In the genomic region with DNA sequence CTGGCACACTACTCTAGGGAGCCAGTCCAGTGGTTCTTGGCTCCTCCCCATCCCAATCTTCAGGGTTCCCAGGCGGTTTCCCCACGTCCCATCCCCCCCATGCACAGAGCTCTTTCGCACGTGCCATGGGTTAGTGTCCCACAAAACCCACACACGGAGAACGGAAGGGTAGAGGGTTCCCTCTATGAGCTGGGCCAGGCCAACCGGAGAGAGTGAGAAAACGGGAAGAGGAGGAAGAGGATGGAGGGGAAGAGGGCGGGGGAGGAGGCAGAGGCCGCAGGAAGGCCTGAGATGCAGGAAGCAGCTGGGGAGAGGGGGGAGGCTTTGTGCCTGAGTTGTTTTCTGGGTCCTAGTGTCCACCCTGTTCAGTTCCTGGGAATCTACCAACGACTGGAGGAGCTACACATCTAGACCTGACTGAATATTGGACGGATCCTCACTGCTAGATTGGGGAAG, we compare ENCODE assay signal across 8 mouse cellular contexts. TPM values are rescaled to one million over a fixed set of nuclear protein-coding genes. Genes with fewer than 3 reads are reported as not detected.
DNase-seq lines count a peak whose midpoint lies in the region; ATAC-seq and TF ChIP-seq lines count a peak whose summit lies in the region.

No protein-coding gene starts in this region.

- H3K27ac ChIP-seq in ES-E14 (ENCODE audit: insufficient read depth, low read depth, low read length, poor library complexity, severe bottlenecking), result peak overlapping the region; percentile 82
- peak overlapping the region; percentile 85 for H3K27ac ChIP-seq in forebrain, embryonic 11.5 days (ENCODE audit: low read depth, low read length)
- H3K27ac ChIP-seq in heart, postnatal 0 days (ENCODE audit: low read depth), result peak overlapping the region; percentile 91
- H3K27ac ChIP-seq in liver, embryonic 16.5 days (ENCODE audit: low read length), result peak overlapping the region; percentile 66
- H3K27ac ChIP-seq in neural tube, embryonic 12.5 days, result peak overlapping the region; percentile 33
- H3K27ac ChIP-seq in testis, adult 2 months (ENCODE audit: control insufficient read depth, insufficient read depth, low read depth, low read length), result peak overlapping the region; percentile 86

- in situ Hi-C loops in ES-E14 (cut with MboI; ENCODE audit: low sequenced_read_pairs in 2 of 2, unreplicated experiment in 2 of 2), result no loop called here

- no peaks in the 10 kb centered on the region for H3K9me3 ChIP-seq in ES-E14 (ENCODE audit: control insufficient read depth, insufficient read depth, low read depth, low read length)
- H3K9me3 ChIP-seq in forebrain, embryonic 11.5 days (ENCODE audit: control insufficient read depth, low read length), result no peaks in the 10 kb centered on the region
- no peaks in the 10 kb centered on the region for H3K9me3 ChIP-seq in heart, postnatal 0 days (replicated peaks; ENCODE audit: control insufficient read depth, low read length)
- no peaks in the 10 kb centered on the region for H3K9me3 ChIP-seq in liver, embryonic 16.5 days (replicated peaks; ENCODE audit: control insufficient read depth, low read length)
- H3K9me3 ChIP-seq in neural tube, embryonic 12.5 days, result no peaks in the 10 kb centered on the region

- no peak for TF ChIP-seq CTCF in heart, postnatal 0 days (IDR thresholded peaks at IDR 0.05; ENCODE audit: low read depth)
- no peak for TF ChIP-seq CTCF in testis, adult 2 months (IDR thresholded peaks at IDR 0.05; ENCODE audit: control insufficient read depth, insufficient read depth, insufficient replicate concordance, low read depth, low read length)

- DNase-seq in ES-E14 (ENCODE audit: low read depth, low spot score), result peak; percentile 75
- DNase-seq in c-Kit-positive CD71-positive TER-119-negative erythroid progenitor cells, embryonic 14.5 days (ENCODE audit: low read depth), result peak; percentile 84
- peak; percentile 89 for DNase-seq in forebrain, embryonic 11.5 days (ENCODE audit: low spot score)
- peak; percentile 94 for DNase-seq in heart, postnatal 0 days (ENCODE audit: low spot score)
- DNase-seq in kidney, postnatal 25 days, result peak; percentile 91 to 92

- under 1% methylated on average over 12 of the region's 12 CpGs for WGBS in forebrain, embryonic 11.5 days
- 2% methylated on average over 12 of the region's 12 CpGs for whole genome bisulfite sequencing in heart, postnatal 0 days
- WGBS in liver, embryonic 16.5 days (ENCODE audit: insufficient replicate concordance), result 0% methylated on average over 12 of the region's 12 CpGs
- WGBS in neural tube, embryonic 12.5 days, result under 1% methylated on average over 12 of the region's 12 CpGs

- H3K36me3 ChIP-seq in ES-E14 (ENCODE audit: control insufficient read depth, insufficient read depth, low read length, poor library complexity, severe bottlenecking), result no peaks in the 10 kb centered on the region; the same call in 1 of the 2 replicates
- H3K36me3 ChIP-seq in forebrain, embryonic 11.5 days (ENCODE audit: control insufficient read depth, insufficient read depth, low read length), result no peaks in the 10 kb centered on the region
- no peaks in the 10 kb centered on the region for H3K36me3 ChIP-seq in heart, postnatal 0 days (replicated peaks; ENCODE audit: control insufficient read depth, insufficient read depth, low read length)
- no peaks in the 10 kb centered on the region for H3K36me3 ChIP-seq in liver, embryonic 16.5 days (ENCODE audit: control insufficient read depth, insufficient read depth)
- H3K36me3 ChIP-seq in neural tube, embryonic 12.5 days, result peaks cover 2% of the 10 kb centered on the region; the same call in 1 of the 2 replicates
- H3K36me3 ChIP-seq in testis, adult 2 months (ENCODE audit: control insufficient read depth, insufficient read depth, low read length), result no peaks in the 10 kb centered on the region

- peaks cover 3 to 39% of the 10 kb centered on the region in 2 experiments; a peak in 3 of 4 replicates for H3K4me1 ChIP-seq in ES-E14 (ENCODE audit: control insufficient read depth in 2 of 2, insufficient read depth in 2 of 2, low read length in 2 of 2, poor library complexity in 1 of 2)
- peaks cover 20% of the 10 kb centered on the region for H3K4me1 ChIP-seq in forebrain, embryonic 11.5 days (replicated peaks; ENCODE audit: control insufficient read depth, insufficient read depth, low read length)
- H3K4me1 ChIP-seq in heart, postnatal 0 days (ENCODE audit: control insufficient read depth, insufficient read depth), result peaks cover 41% of the 10 kb centered on the region
- H3K4me1 ChIP-seq in liver, embryonic 16.5 days (ENCODE audit: control insufficient read depth, low read depth, low read length), result peaks cover 74% of the 10 kb centered on the region
- H3K4me1 ChIP-seq in neural tube, embryonic 12.5 days, result peaks cover 44% of the 10 kb centered on the region
- peaks cover 40% of the 10 kb centered on the region for H3K4me1 ChIP-seq in testis, adult 2 months (ENCODE audit: control insufficient read depth, insufficient read depth, low read length)

- peak overlapping the region; percentile 84 for H3K9ac ChIP-seq in ES-E14 (ENCODE audit: insufficient read depth, low read depth, low read length, poor library complexity, severe bottlenecking)
- peak overlapping the region; percentile 83 for H3K9ac ChIP-seq in forebrain, embryonic 11.5 days (ENCODE audit: low read length)
- H3K9ac ChIP-seq in heart, postnatal 0 days (replicated peaks; ENCODE audit: low read depth, low read length), result peak overlapping the region; percentile 52
- H3K9ac ChIP-seq in liver, embryonic 16.5 days (ENCODE audit: low read depth, low read length), result peak overlapping the region; percentile 87
- peak overlapping the region; percentile 62 for H3K9ac ChIP-seq in neural tube, embryonic 12.5 days

- peak; percentile 70 for ATAC-seq in forebrain, embryonic 11.5 days (replicated peaks; ENCODE audit: low FRiP score)
- ATAC-seq in heart, postnatal 0 days (ENCODE audit: insufficient read depth, low read depth), result peak; percentile 57
- peak; percentile 46 for ATAC-seq in liver, embryonic 16.5 days (ENCODE audit: low read depth)
- peak; percentile 60 for ATAC-seq in neural tube, embryonic 12.5 days (ENCODE audit: low FRiP score, low read depth)

- no peak for TF ChIP-seq POLR2A in testis, adult 2 months (IDR thresholded peaks at IDR 0.05; ENCODE audit: control insufficient read depth, low read depth, low read length)

- no peaks in the 10 kb centered on the region for H3K27me3 ChIP-seq in forebrain, embryonic 11.5 days (ENCODE audit: control insufficient read depth, insufficient read depth, low read length)
- H3K27me3 ChIP-seq in heart, postnatal 0 days (ENCODE audit: control insufficient read depth, insufficient read depth, low read length), result no peaks in the 10 kb centered on the region
- H3K27me3 ChIP-seq in liver, embryonic 16.5 days (ENCODE audit: control insufficient read depth, insufficient read depth, low read depth, low read length), result no peaks in the 10 kb centered on the region
- H3K27me3 ChIP-seq in neural tube, embryonic 12.5 days (replicated peaks), result no peaks in the 10 kb centered on the region
- H3K27me3 ChIP-seq in testis, adult 2 months (ENCODE audit: control insufficient read depth, insufficient read depth, low read length), result no peaks in the 10 kb centered on the region

- TF ChIP-seq EP300 in heart, postnatal 0 days (IDR thresholded peaks at IDR 0.05; ENCODE audit: low read depth), result peak; percentile 83; the same call in 1 of the 2 replicates

- H3K4me3 ChIP-seq in ES-E14 (ENCODE audit: insufficient read depth in 1 of 2, low read depth in 1 of 2, low read length in 2 of 2, poor library complexity in 1 of 2, severe bottlenecking in 1 of 2), result peak overlapping the region; percentile 75 to 88
- peak overlapping the region; percentile 49 for H3K4me3 ChIP-seq in forebrain, embryonic 11.5 days (ENCODE audit: low read depth, low read length)
- peak overlapping the region; percentile 89 for H3K4me3 ChIP-seq in heart, postnatal 0 days (ENCODE audit: low read depth, low read length)
- peak overlapping the region; percentile 84 for H3K4me3 ChIP-seq in liver, embryonic 16.5 days (ENCODE audit: low read depth, low read length)
- peak overlapping the region; percentile 41 for H3K4me3 ChIP-seq in neural tube, embryonic 12.5 days
- H3K4me3 ChIP-seq in testis, adult 2 months (ENCODE audit: control insufficient read depth, low read depth, low read length), result peak overlapping the region; percentile 89

- H3K4me2 ChIP-seq in forebrain, embryonic 11.5 days (ENCODE audit: low read depth, low read length, severe bottlenecking), result peak overlapping the region; percentile 61
- H3K4me2 ChIP-seq in heart, postnatal 0 days (ENCODE audit: low read depth, low read length), result peak overlapping the region; percentile 90
- H3K4me2 ChIP-seq in liver, embryonic 16.5 days (ENCODE audit: low read depth, low read length), result peak overlapping the region; percentile 97
- H3K4me2 ChIP-seq in neural tube, embryonic 12.5 days (replicated peaks), result peak overlapping the region; percentile 88

RNA-seq across cellular contexts. Expression of gene Ppp1r9b, which starts 1.2 kb away (rescaled TPM):
- total RNA-seq in ES-E14 (2012; rRNA removed), result 29.5 and 32.6 TPM in 2 replicates
- polyA plus RNA-seq in forebrain, embryonic 11.5 days (2014; fragmentation: Nextera tagmentation; extraction: Ambion mirVana), result 17.2 and 18.6 TPM in 2 replicates
- 27.6 and 38.6 TPM in 2 replicates for total RNA-seq in heart, postnatal 0 days (2014; rRNA removed; ENCODE audit: low replicate concordance)
- polyA plus RNA-seq in heart, postnatal 0 days (2015; fragmentation: Nextera tagmentation; extraction: Ambion mirVana), result 4.5 and 4.7 TPM in 2 replicates
- polyA plus RNA-seq in liver, embryonic 16.5 days (2015; fragmentation: Nextera tagmentation; extraction: Ambion mirVana), result 7.1 and 7.6 TPM in 2 replicates
- polyA plus RNA-seq in neural tube, embryonic 12.5 days (2016; fragmentation: Nextera tagmentation; extraction: Ambion mirVana), result 18.2 and 19.7 TPM in 2 replicates
- 14.6 and 15.0 TPM in 2 replicates for polyA plus RNA-seq in testis, adult 2 months (2012; rRNA removed)

RNA-seq across cellular contexts. Expression of gene Sgca, which starts 13.5 kb away (rescaled TPM):
- total RNA-seq in ES-E14 (2012; rRNA removed), result 0.74 TPM in 1 of 2 replicates, not detected in the other
- polyA plus RNA-seq in forebrain, embryonic 11.5 days (2014; fragmentation: Nextera tagmentation; extraction: Ambion mirVana), result not detected in 2 replicates
- 47.5 and 313 TPM in 2 replicates for total RNA-seq in heart, postnatal 0 days (2014; rRNA removed; ENCODE audit: low replicate concordance)
- 62.2 and 62.4 TPM in 2 replicates for polyA plus RNA-seq in heart, postnatal 0 days (2015; fragmentation: Nextera tagmentation; extraction: Ambion mirVana)
- polyA plus RNA-seq in liver, embryonic 16.5 days (2015; fragmentation: Nextera tagmentation; extraction: Ambion mirVana), result 0.86 and 0.96 TPM in 2 replicates
- 0.80 and 0.90 TPM in 2 replicates for polyA plus RNA-seq in neural tube, embryonic 12.5 days (2016; fragmentation: Nextera tagmentation; extraction: Ambion mirVana)
- polyA plus RNA-seq in testis, adult 2 months (2012; rRNA removed), result 27.5 and 33.7 TPM in 2 replicates

RNA-seq across cellular contexts. Expression of gene Samd14, which starts 20.1 kb away (rescaled TPM):
- total RNA-seq in ES-E14 (2012; rRNA removed), result 0.53 and 0.89 TPM in 2 replicates
- polyA plus RNA-seq in forebrain, embryonic 11.5 days (2014; fragmentation: Nextera tagmentation; extraction: Ambion mirVana), result 56.8 and 59.2 TPM in 2 replicates
- 6.2 and 9.5 TPM in 2 replicates for total RNA-seq in heart, postnatal 0 days (2014; rRNA removed; ENCODE audit: low replicate concordance)
- polyA plus RNA-seq in heart, postnatal 0 days (2015; fragmentation: Nextera tagmentation; extraction: Ambion mirVana), result 4.6 and 4.8 TPM in 2 replicates
- 27.2 and 34.7 TPM in 2 replicates for polyA plus RNA-seq in liver, embryonic 16.5 days (2015; fragmentation: Nextera tagmentation; extraction: Ambion mirVana)
- polyA plus RNA-seq in neural tube, embryonic 12.5 days (2016; fragmentation: Nextera tagmentation; extraction: Ambion mirVana), result 101 and 106 TPM in 2 replicates
- 0.67 and 0.75 TPM in 2 replicates for polyA plus RNA-seq in testis, adult 2 months (2012; rRNA removed)

RNA-seq across cellular contexts. Expression of gene Hils1, which starts 22.2 kb away (rescaled TPM):
- total RNA-seq in ES-E14 (2012; rRNA removed), result not detected in 2 replicates
- not detected in 2 replicates for polyA plus RNA-seq in forebrain, embryonic 11.5 days (2014; fragmentation: Nextera tagmentation; extraction: Ambion mirVana)
- total RNA-seq in heart, postnatal 0 days (2014; rRNA removed; ENCODE audit: low replicate concordance), result not detected in 2 replicates
- polyA plus RNA-seq in heart, postnatal 0 days (2015; fragmentation: Nextera tagmentation; extraction: Ambion mirVana), result 0.27 TPM in 1 of 2 replicates, not detected in the other
- polyA plus RNA-seq in liver, embryonic 16.5 days (2015; fragmentation: Nextera tagmentation; extraction: Ambion mirVana), result not detected in 2 replicates
- polyA plus RNA-seq in neural tube, embryonic 12.5 days (2016; fragmentation: Nextera tagmentation; extraction: Ambion mirVana), result not detected in 2 replicates
- polyA plus RNA-seq in testis, adult 2 months (2012; rRNA removed), result 1,028 and 1,102 TPM in 2 replicates

RNA-seq across cellular contexts. Expression of gene Pdk2, which starts 51.6 kb away (rescaled TPM):
- 1.3 and 1.7 TPM in 2 replicates for total RNA-seq in ES-E14 (2012; rRNA removed)
- 16.5 and 17.4 TPM in 2 replicates for polyA plus RNA-seq in forebrain, embryonic 11.5 days (2014; fragmentation: Nextera tagmentation; extraction: Ambion mirVana)
- 121 and 168 TPM in 2 replicates for total RNA-seq in heart, postnatal 0 days (2014; rRNA removed; ENCODE audit: low replicate concordance)
- polyA plus RNA-seq in heart, postnatal 0 days (2015; fragmentation: Nextera tagmentation; extraction: Ambion mirVana), result 179 and 186 TPM in 2 replicates
- polyA plus RNA-seq in liver, embryonic 16.5 days (2015; fragmentation: Nextera tagmentation; extraction: Ambion mirVana), result 10.7 and 13.9 TPM in 2 replicates
- polyA plus RNA-seq in neural tube, embryonic 12.5 days (2016; fragmentation: Nextera tagmentation; extraction: Ambion mirVana), result 20.5 and 20.6 TPM in 2 replicates
- 220 and 229 TPM in 2 replicates for polyA plus RNA-seq in testis, adult 2 months (2012; rRNA removed)

Comparison
In these comparisons a context has a peak if more than half of its experiments do, and no peak if none do; other contexts are left out.
1. Peak in every context shown above with its lines: DNase-seq, ATAC-seq, H3K4me3 ChIP-seq and H3K27ac ChIP-seq.
2. H3K27ac ChIP-seq: peak in every context shown above with its lines; median percentile 91 in heart, postnatal 0 days; 86 in testis, adult 2 months; 85 in forebrain, embryonic 11.5 days; 82 in ES-E14; 66 in liver, embryonic 16.5 days; 33 in neural tube, embryonic 12.5 days.
3. RNA of gene Sgca, which starts 13.5 kb away (polyA plus RNA-seq): 62.2 to 62.4 TPM in heart, postnatal 0 days and 27.5 to 33.7 TPM in testis, adult 2 months; 0.86 to 0.96 TPM in liver, embryonic 16.5 days, 0.80 to 0.90 TPM in neural tube, embryonic 12.5 days and not detected in forebrain, embryonic 11.5 days; every median in the first group is over 10 times any median in the second.